Mouse (Mus musculus) CH12.LX (cell line): ENCODE measurements at regions not wholly inside any gene's neighbourhood (a gene's known extent, or its start where the extent isn't known, plus 50 kb on each side); places are given as distances from the start of the nearest gene placed in this dataset.

Source experiments
- DNase-seq: peaks from one replicate; pipeline ENCODE4 v3.0.0-alpha.2; 2013; ENCODE audit errors: extremely low read depth
- H3K27ac ChIP-seq: 2 replicates; pipeline ENCODE4 v1.5.1; 2012; ENCODE audit warnings: low read depth, mild to moderate bottlenecking, control low read depth, moderate library complexity; ENCODE audit not compliant: insufficient read depth
- H3K27me3 ChIP-seq: replicated peaks from 2 replicates; pipeline ENCODE3; 2012; ENCODE audit warnings: inconsistent platforms
- H3K36me3 ChIP-seq, 2 experiments: replicated peaks in 1 of 2; 2 replicates each; pipeline versions ENCODE3 to v1.6.1; 2012; ENCODE audit warnings: inconsistent platforms in 1 of 2, low read length in 1 of 2, mild to moderate bottlenecking in 1 of 2, mixed read lengths in 1 of 2, moderate library complexity in 1 of 2; ENCODE audit not compliant: control insufficient read depth in 1 of 2, insufficient read depth in 1 of 2
- H3K4me1 ChIP-seq, 2 experiments: 2 replicates each; pipeline ENCODE4 v1.6.1; 2012; ENCODE audit warnings: inconsistent platforms in 1 of 2, moderate library complexity in 1 of 2; ENCODE audit not compliant: insufficient read depth in 2 of 2, control insufficient read depth in 1 of 2
- H3K4me2 ChIP-seq: 2 replicates; pipeline ENCODE4 v1.6.1; 2012; ENCODE audit warnings: low read depth, mild to moderate bottlenecking, control low read depth; ENCODE audit not compliant: poor library complexity, insufficient read depth, severe bottlenecking
- H3K4me3 ChIP-seq, 3 experiments: fragments of 150-350 bp in 1 of 3; sonication (generic) in 1 of 3; replicated peaks in 1 of 3; 2 replicates each; pipeline versions ENCODE3 to v1.5.1; 2011 to 2012; ENCODE audit warnings: low read depth in 2 of 3, low read length in 2 of 3, mild to moderate bottlenecking in 2 of 3, moderate library complexity in 2 of 3, control low read depth in 1 of 3, improper control_type of control experiment in 1 of 3, inconsistent platforms in 1 of 3, mixed read lengths in 1 of 3; ENCODE audit not compliant: poor library complexity in 1 of 3
- H3K79me2 ChIP-seq: replicated peaks from 2 replicates; pipeline ENCODE4 v1.6.1; 2012; ENCODE audit warnings: mild to moderate bottlenecking, moderate library complexity; ENCODE audit not compliant: control insufficient read depth, poor library complexity, insufficient read depth, severe bottlenecking; ENCODE audit errors: extremely low read depth
- H3K9ac ChIP-seq: 2 replicates; pipeline ENCODE4 v1.6.1; 2012; ENCODE audit warnings: low read depth, mild to moderate bottlenecking, control low read depth, moderate library complexity; ENCODE audit not compliant: insufficient read depth
- H3K9me3 ChIP-seq: replicated peaks from 2 replicates; pipeline ENCODE3; 2012; ENCODE audit warnings: low read length, inconsistent platforms, mixed read lengths
- BHLHE40 ChIP-seq: IDR thresholded peaks from 2 replicates; pipeline ENCODE4 v1.6.1; 2011; ENCODE audit warnings: mild to moderate bottlenecking, low read depth, low read length, improper control_type of control experiment
- CHD1 ChIP-seq: IDR thresholded peaks from 2 replicates; pipeline ENCODE4 v1.6.1; 2012; ENCODE audit warnings: low read depth, low read length, improper control_type of control experiment, inconsistent platforms
- CTCF ChIP-seq, 2 experiments: IDR thresholded peaks in 1 of 2; conservative IDR thresholded peaks in 1 of 2; 2 replicates each; pipeline ENCODE4 v1.5.1; 2011 to 2012; ENCODE audit warnings: low read depth in 2 of 2, low read length in 2 of 2, improper control_type of control experiment in 1 of 2, inconsistent platforms in 1 of 2, mild to moderate bottlenecking in 1 of 2, moderate library complexity in 1 of 2
- ETS1 ChIP-seq: conservative IDR thresholded peaks from 2 replicates; pipeline ENCODE4 v1.6.1; 2012; ENCODE audit warnings: low read depth, mild to moderate bottlenecking, inconsistent platforms, low read length, improper control_type of control experiment, moderate library complexity
- IRF4 ChIP-seq: IDR thresholded peaks from 2 replicates; pipeline ENCODE4 v1.6.1; 2014; ENCODE audit warnings: low read depth, mild to moderate bottlenecking, inconsistent platforms, low read length, improper control_type of control experiment
- JUN ChIP-seq: IDR thresholded peaks from 2 replicates; pipeline ENCODE4 v1.6.1; 2011; ENCODE audit warnings: low read depth, mild to moderate bottlenecking, low read length, improper control_type of control experiment, moderate library complexity; ENCODE audit not compliant: insufficient read depth
- NELFE ChIP-seq: IDR thresholded peaks from 2 replicates; pipeline ENCODE4 v1.6.1; 2011; ENCODE audit warnings: low read depth, low read length, improper control_type of control experiment
- NRF1 ChIP-seq: IDR thresholded peaks from 2 replicates; pipeline ENCODE4 v1.6.1; 2014; ENCODE audit warnings: low read depth, mild to moderate bottlenecking, inconsistent platforms, low read length, improper control_type of control experiment, moderate library complexity
- PAX5 ChIP-seq: IDR thresholded peaks from 2 replicates; pipeline ENCODE4 v1.6.1; 2012; ENCODE audit warnings: low read length, inconsistent platforms, mixed read lengths
- POLR2A ChIP-seq: IDR thresholded peaks from 2 replicates; pipeline ENCODE4 v1.6.1; 2011; ENCODE audit warnings: low read depth, mild to moderate bottlenecking, improper control_type of control experiment, low read length
- POLR2AphosphoS2 ChIP-seq: IDR thresholded peaks from 2 replicates; pipeline ENCODE4 v1.6.1; 2011; ENCODE audit warnings: low read depth, low read length, improper control_type of control experiment
- RCOR1 ChIP-seq: conservative IDR thresholded peaks from 2 replicates; pipeline ENCODE4 v1.6.1; 2012; ENCODE audit warnings: low read depth, mild to moderate bottlenecking, inconsistent platforms, low read length, improper control_type of control experiment
- SIN3A ChIP-seq: IDR thresholded peaks from 2 replicates; pipeline ENCODE4 v1.6.1; 2012; ENCODE audit warnings: low read length, improper control_type of control experiment, inconsistent platforms
- TBP ChIP-seq: conservative IDR thresholded peaks from 2 replicates; pipeline ENCODE4 v1.6.1; 2011; ENCODE audit warnings: low read depth, low read length, improper control_type of control experiment
- UBTF ChIP-seq: IDR thresholded peaks from 2 replicates; pipeline ENCODE4 v1.6.1; 2012; ENCODE audit warnings: low read depth, mild to moderate bottlenecking, inconsistent platforms, low read length, improper control_type of control experiment, moderate library complexity
- USF1 ChIP-seq: IDR thresholded peaks from 2 replicates; pipeline ENCODE4 v1.6.1; 2014; ENCODE audit warnings: low read depth, mild to moderate bottlenecking, inconsistent platforms, low read length, improper control_type of control experiment
- ZKSCAN1 ChIP-seq: IDR thresholded peaks from 2 replicates; pipeline ENCODE4 v1.6.1; 2012; ENCODE audit warnings: low read depth, inconsistent platforms, low read length, improper control_type of control experiment, borderline replicate concordance
- ZMIZ1 ChIP-seq: IDR thresholded peaks from 2 replicates; pipeline ENCODE4 v1.6.1; 2012; ENCODE audit warnings: low read depth, mild to moderate bottlenecking, inconsistent platforms, low read length, improper control_type of control experiment
- ZNF384 ChIP-seq: IDR thresholded peaks from 2 replicates; pipeline ENCODE4 v1.6.1; 2012; ENCODE audit warnings: low read depth, low read length, improper control_type of control experiment, inconsistent platforms
- dilution Hi-C: fragments of 300-500 bp; cut with MboI; formaldehyde crosslinking; loops from 2 replicates; pipeline ENCODE4 v1.14.3; 2020; ENCODE audit warnings: low sequenced_read_pairs; ENCODE audit not compliant: extremely low pct_unique_long_range_greater_than_20kb, extremely low pct_ligation_motif_present
- in situ Hi-C: fragments of 300-500 bp; cut with MboI; formaldehyde crosslinking; loops from 3 replicates; pipeline ENCODE4 v1.14.3; 2019; ENCODE audit warnings: low sequenced_read_pairs, low pct_ligation_motif_present, low pct_unique_long_range_greater_than_20kb, mixed read lengths

DNA sequence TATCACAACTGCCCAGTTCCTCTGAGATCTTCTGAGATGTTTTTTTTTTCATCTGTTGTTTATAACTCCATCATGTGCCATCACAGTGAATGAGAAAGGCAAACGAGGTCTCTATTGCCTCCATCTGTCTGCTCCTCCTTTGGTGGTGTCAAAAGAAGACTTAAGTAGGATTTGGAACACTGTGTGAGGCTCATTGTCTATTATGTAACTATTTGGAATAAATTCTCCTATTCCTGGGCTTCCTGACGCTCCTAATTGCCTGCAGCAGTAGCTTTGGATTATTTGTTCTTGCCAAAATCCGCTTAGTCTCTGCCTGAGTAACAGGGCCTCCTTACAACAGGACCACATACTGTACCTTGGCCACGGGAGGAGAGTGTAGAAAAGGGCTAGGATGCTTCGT is 244.7 kb upstream of the Prkd1 start:
- dilution Hi-C loops, result no loop called here
- Histone ChIP-seq H3K79me2 (no peaks in the 10 kb centered on the region), H3K27ac (no peak overlapping the region), H3K36me3 (no peaks in the 10 kb centered on the region), H3K27me3 (no peaks in the 10 kb centered on the region), H3K4me1 (no peaks in the 10 kb centered on the region), H3K4me2 (no peak overlapping the region), H3K4me3 (no peak overlapping the region), H3K9ac (no peak overlapping the region), H3K9me3 (peaks cover 42% of the 10 kb centered on the region)
- TF ChIP-seq ZNF384 (no peak), IRF4 (no peak), UBTF (no peak), NRF1 (no peak), TBP (no peak), CTCF (conservative IDR thresholded peaks at IDR 0.05 in 1 of 2, IDR thresholded peaks at IDR 0.05 in 1 of 2; ENCODE audit: low read depth in 2 of 2, low read length in 2 of 2) (no peak)
- no peak for DNase-seq
- in situ Hi-C loops, result no loop called here

DNA sequence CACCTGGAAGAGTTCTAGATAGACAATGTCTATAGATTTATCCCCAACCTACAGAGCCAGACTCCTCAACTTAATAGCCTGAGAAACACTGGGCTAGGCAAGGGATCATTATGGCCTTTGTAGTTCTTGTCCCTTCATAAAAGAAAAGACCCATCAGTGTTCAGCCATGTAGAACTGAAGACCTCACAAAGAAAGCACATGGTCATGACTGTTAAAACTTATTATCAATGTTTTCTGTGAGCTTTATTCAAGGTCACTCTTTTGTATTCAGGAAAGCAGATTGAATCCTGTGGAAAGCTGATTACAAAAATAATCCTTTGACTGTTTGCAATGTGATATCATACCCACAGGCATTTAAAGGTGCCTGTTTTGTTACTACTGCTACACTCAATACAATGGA is 226.9 kb upstream of the Prkd1 start:
- no peaks in the 10 kb centered on the region for H3K79me2 ChIP-seq

DNA sequence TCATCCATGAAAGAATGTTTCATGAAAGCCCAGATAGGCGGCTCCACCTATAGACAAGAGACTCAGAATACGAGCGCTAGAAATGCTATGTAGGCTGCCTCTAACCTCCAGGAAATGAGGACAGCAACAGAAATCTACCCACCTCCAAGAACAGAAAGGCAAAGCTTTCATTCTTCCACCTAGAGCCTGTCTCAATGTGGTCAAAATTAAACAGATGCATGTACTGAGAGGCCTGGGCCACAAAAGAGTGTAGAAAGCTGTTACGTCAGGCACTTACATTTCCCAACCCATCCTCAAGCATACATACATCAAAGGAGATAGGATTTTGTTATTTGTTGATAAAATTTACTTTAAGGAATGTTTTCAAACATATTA is 225.1 kb upstream of the Prkd1 start:
- TF ChIP-seq POLR2A (no peak), PAX5 (no peak), NELFE (no peak), ETS1 (no peak)
- H3K9ac ChIP-seq, result no peak overlapping the region
- no peak overlapping the region for H3K4me2 ChIP-seq
- no peak overlapping the region for H3K27ac ChIP-seq
- H3K79me2 ChIP-seq, result no peaks in the 10 kb centered on the region
- H3K9me3 ChIP-seq, result peaks cover 34% of the 10 kb centered on the region
- dilution Hi-C loops, result no loop called here
- in situ Hi-C loops, result no loop called here
- no peaks in the 10 kb centered on the region for H3K36me3 ChIP-seq
- no peak for DNase-seq
- no peaks in the 10 kb centered on the region for H3K4me1 ChIP-seq
- no peak overlapping the region for H3K4me3 ChIP-seq
- no peaks in the 10 kb centered on the region for H3K27me3 ChIP-seq

More for the DNA sequence above, 226.9 kb upstream of the Prkd1 start:
- Histone ChIP-seq H3K4me2 (no peak overlapping the region), H3K27me3 (no peaks in the 10 kb centered on the region), H3K9ac (no peak overlapping the region), H3K36me3 (no peaks in the 10 kb centered on the region), H3K9me3 (peaks cover 37% of the 10 kb centered on the region), H3K4me1 (no peaks in the 10 kb centered on the region), H3K4me3 (no peak overlapping the region), H3K27ac (no peak overlapping the region)
- dilution Hi-C loops (no loop called here), in situ Hi-C loops (no loop called here)
- TF ChIP-seq ZMIZ1, result no peak
- TF ChIP-seq UBTF, result no peak
- TF ChIP-seq JUN, result no peak
- TF ChIP-seq USF1, result no peak
- no peak for TF ChIP-seq RCOR1
- no peak for TF ChIP-seq CHD1
- TF ChIP-seq ETS1, result no peak
- TF ChIP-seq POLR2A, result no peak
- TF ChIP-seq ZNF384, result no peak
- no peak for TF ChIP-seq SIN3A
- no peak for TF ChIP-seq BHLHE40
- no peak for TF ChIP-seq POLR2AphosphoS2
- no peak for TF ChIP-seq ZKSCAN1
- no peak for DNase-seq
